Mouse (Mus musculus) limb, embryonic 12.5 days (tissue): ENCODE results near the gene Tcf7l1. TPM values are rescaled to one million over a fixed set of nuclear protein-coding genes. Genes with fewer than 3 reads are reported as not detected.

Source experiments
- ATAC-seq: fragments of 200-750 bp; cut with Nextera tagmentation; 2 replicates; pipeline ENCODE4 v1.8.0; 2017; ENCODE audit warnings: low read depth, moderate TSS enrichment; ENCODE audit not compliant: insufficient number of reproducible peaks, insufficient read depth, low FRiP score, low TSS enrichment
- H3K27ac ChIP-seq: fragments of 300-500 bp; sonication (generic); 2 replicates; pipeline ENCODE4 v1.5.1; 2016; ENCODE audit warnings: mild to moderate bottlenecking, moderate library complexity
- H3K27me3 ChIP-seq: fragments of 300-500 bp; sonication (generic); 2 replicates; pipeline ENCODE4 v1.6.1; 2016; ENCODE audit warnings: mild to moderate bottlenecking, moderate library complexity
- H3K36me3 ChIP-seq: fragments of 300-500 bp; sonication (generic); 2 replicates; pipeline ENCODE4 v1.6.1; 2016; ENCODE audit warnings: mild to moderate bottlenecking, moderate library complexity
- H3K4me1 ChIP-seq: fragments of 300-500 bp; sonication (generic); replicated peaks from 2 replicates; pipeline ENCODE4 v1.6.1; 2016
- H3K4me2 ChIP-seq: fragments of 300-500 bp; sonication (generic); 2 replicates; pipeline ENCODE4 v1.6.1; 2016; ENCODE audit warnings: mild to moderate bottlenecking, moderate library complexity
- H3K4me3 ChIP-seq: fragments of 300-500 bp; sonication (generic); replicated peaks from 2 replicates; pipeline ENCODE4 v1.5.1; 2016; ENCODE audit warnings: mild to moderate bottlenecking
- H3K9ac ChIP-seq: fragments of 300-500 bp; sonication (generic); replicated peaks from 2 replicates; pipeline ENCODE4 v1.6.1; 2016; ENCODE audit warnings: mild to moderate bottlenecking, moderate library complexity
- H3K9me3 ChIP-seq: fragments of 300-500 bp; sonication (generic); 2 replicates; pipeline ENCODE4 v1.6.1; 2016; ENCODE audit warnings: mild to moderate bottlenecking, moderate library complexity
- WGBS: fragments of 180-500 bp; shearing (Covaris S2); methylation state at CpG from one replicate; pipeline ENCODE4 v1.1.7; 2016; 5-methylcytosine and 5-hydroxymethylcytosine counted together
- polyA plus RNA-seq: library from polyadenylated mRNA; unstranded; fragments of >200 nt; fragmentation: Nextera tagmentation; extraction: Ambion mirVana; gene quantifications from 2 replicates; pipeline ENCODE4 v1.2.1, GENCODE M21; 2016

Tcf7l1 gene
- polyA plus RNA-seq, 1 experiment from 2014 or later: 49.3 TPM

GRCm38 (mm10) chr6:72744144-72744800 lies 44.8 kb downstream of the Tcf7l1 start:
- Histone ChIP-seq H3K9me3 (no peaks in the 10 kb centered on the region), H3K9ac (no peak overlapping the region), H3K36me3 (peaks cover 12% of the 10 kb centered on the region), H3K4me3 (no peak overlapping the region), H3K4me1 (peaks cover 71% of the 10 kb centered on the region), H3K27ac (peak overlapping the region; percentile 18; the same call in 1 of the 2 replicates), H3K27me3 (no peaks in the 10 kb centered on the region), H3K4me2 (no peak overlapping the region)
- 71% methylated on average over 10 of the region's 10 CpGs for WGBS
- ATAC-seq: no peak

- Histone ChIP-seq H3K4me3 (no peak overlapping the region), H3K9me3 (no peaks in the 10 kb centered on the region), H3K36me3 (peaks cover 19% of the 10 kb centered on the region), H3K9ac (no peak overlapping the region), H3K4me2 (no peak overlapping the region), H3K4me1 (peaks cover 65% of the 10 kb centered on the region), H3K27me3 (no peaks in the 10 kb centered on the region), H3K27ac (peak overlapping the region; percentile 8; the same call in 1 of the 2 replicates)
- 64% methylated on average over 3 of the region's 3 CpGs for WGBS
- no peak for ATAC-seq
Measured at GRCm38 (mm10) chr6:72743624-72744041, 45.4 kb downstream of the Tcf7l1 start.

GRCm38 (mm10) chr6:72742331-72742730 lies 46.7 kb downstream of the Tcf7l1 start:
- Histone ChIP-seq H3K36me3 (peaks cover 23% of the 10 kb centered on the region), H3K4me3 (no peak overlapping the region), H3K9me3 (no peaks in the 10 kb centered on the region), H3K4me1 (peaks cover 51% of the 10 kb centered on the region), H3K27me3 (no peaks in the 10 kb centered on the region), H3K27ac (no peak overlapping the region), H3K4me2 (no peak overlapping the region), H3K9ac (no peak overlapping the region)
- ATAC-seq: no peak
- WGBS: 86% methylated on average over 7 of the region's 7 CpGs

- Histone ChIP-seq H3K36me3 (peaks cover 23% of the 10 kb centered on the region), H3K9me3 (no peaks in the 10 kb centered on the region), H3K4me1 (peaks cover 39% of the 10 kb centered on the region), H3K9ac (no peak overlapping the region), H3K27ac (peak overlapping the region; percentile 41; the same call in 1 of the 2 replicates), H3K27me3 (no peaks in the 10 kb centered on the region), H3K4me2 (no peak overlapping the region), H3K4me3 (no peak overlapping the region)
- peak; percentile 18; the same call in 1 of the 2 replicates for ATAC-seq
- WGBS: 72% methylated on average over 20 of the region's 20 CpGs
Measured at GRCm38 (mm10) chr6:72740596-72741421, 48.2 kb downstream of the Tcf7l1 start.

GRCm38 (mm10) chr6:72736872-72737271 lies 52.2 kb downstream of the Tcf7l1 start:
- H3K36me3 ChIP-seq: peaks cover 33% of the 10 kb centered on the region
- no peak overlapping the region for H3K27ac ChIP-seq

DNA sequence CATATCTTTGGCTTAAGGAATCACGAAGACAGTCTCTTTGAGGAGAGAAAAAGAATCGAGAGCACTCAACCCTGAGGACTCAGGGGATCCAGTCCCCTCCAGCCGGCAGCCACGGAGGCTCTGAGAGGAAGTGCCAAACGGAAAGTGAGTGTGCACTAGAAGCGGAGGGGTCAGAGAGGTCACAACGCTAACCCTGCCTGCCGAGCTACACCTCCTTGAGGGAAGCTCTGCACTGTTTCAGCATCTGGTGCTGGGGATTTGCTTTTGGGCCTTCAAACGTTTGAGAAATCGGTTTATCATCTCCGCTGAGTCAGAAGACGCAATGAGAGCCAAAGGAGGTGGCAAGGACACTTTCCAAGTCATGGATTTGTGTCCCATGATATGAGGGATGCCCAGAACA lies 53.8 kb downstream of the Tcf7l1 start:
- Histone ChIP-seq H3K9ac (no peak overlapping the region), H3K4me2 (no peak overlapping the region), H3K27ac (no peak overlapping the region), H3K9me3 (peaks cover 9% of the 10 kb centered on the region; the same call in 1 of the 2 replicates), H3K36me3 (peaks cover 28% of the 10 kb centered on the region), H3K4me1 (peaks cover 29% of the 10 kb centered on the region), H3K27me3 (no peaks in the 10 kb centered on the region), H3K4me3 (no peak overlapping the region)
- WGBS: 25% methylated on average over 12 of the region's 12 CpGs
- ATAC-seq: no peak

More at GRCm38 (mm10) chr6:72736872-72737271, 52.2 kb downstream of the Tcf7l1 start:
- H3K4me3 ChIP-seq: no peak overlapping the region
- H3K9me3 ChIP-seq: peaks cover 9% of the 10 kb centered on the region; the same call in 1 of the 2 replicates
- H3K27me3 ChIP-seq: no peaks in the 10 kb centered on the region
- no peak overlapping the region for H3K9ac ChIP-seq
- no peak overlapping the region for H3K4me2 ChIP-seq
- 88% methylated on average over 11 of the region's 11 CpGs for WGBS
- ATAC-seq: no peak
- H3K4me1 ChIP-seq: peaks cover 23% of the 10 kb centered on the region

DNA sequence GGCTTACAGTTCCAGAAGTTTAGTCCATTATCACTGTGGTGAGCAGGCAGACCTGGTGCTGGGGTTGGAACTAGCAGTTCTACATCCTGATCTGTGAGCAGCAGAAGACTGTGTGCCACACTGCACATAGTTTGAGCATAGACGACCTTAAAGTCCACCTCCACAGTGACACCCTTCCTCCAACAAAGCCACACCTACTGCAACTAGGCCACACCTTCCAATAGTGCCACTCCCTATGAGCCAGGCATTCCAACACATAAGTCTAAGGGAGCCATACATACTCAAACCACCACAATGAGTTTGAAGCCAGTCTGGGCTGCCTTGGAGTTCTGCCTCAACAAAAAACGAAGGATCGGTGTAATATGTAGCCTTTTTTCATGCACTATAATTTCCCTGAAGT lies 55.7 kb downstream of the Tcf7l1 start:
- no peak overlapping the region for H3K4me2 ChIP-seq
- ATAC-seq: no peak
- H3K36me3 ChIP-seq: peaks cover 12% of the 10 kb centered on the region; the same call in 1 of the 2 replicates
- H3K4me3 ChIP-seq: no peak overlapping the region
- 96% methylated on average over 3 of the region's 3 CpGs for WGBS
- H3K9ac ChIP-seq: no peak overlapping the region
- peaks cover 47% of the 10 kb centered on the region for H3K4me1 ChIP-seq
- no peak overlapping the region for H3K27ac ChIP-seq
- peaks cover 9% of the 10 kb centered on the region; the same call in 1 of the 2 replicates for H3K9me3 ChIP-seq
- H3K27me3 ChIP-seq: no peaks in the 10 kb centered on the region

DNA sequence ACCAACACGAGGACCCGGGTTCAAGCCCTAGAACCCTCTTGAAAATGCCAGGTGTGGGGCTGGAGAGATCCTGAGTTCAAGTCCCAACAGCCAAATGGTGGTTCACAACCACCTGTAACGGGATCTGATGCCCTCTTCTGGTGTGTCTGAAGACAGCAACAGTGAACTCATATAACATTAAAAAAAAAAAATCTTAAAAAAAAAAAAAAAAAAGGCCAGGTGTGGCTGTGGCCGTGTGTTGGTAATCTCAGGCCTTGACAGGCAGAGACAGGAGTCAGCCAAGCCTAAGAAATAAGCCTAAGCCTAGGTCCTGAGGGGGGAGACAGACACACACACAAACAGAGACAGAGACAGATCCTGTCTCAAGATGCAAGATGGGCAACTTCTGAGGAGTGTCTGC lies 56.9 kb downstream of the Tcf7l1 start:
- H3K4me1 ChIP-seq: peaks cover 54% of the 10 kb centered on the region
- WGBS: 64% methylated on average over 4 of the region's 4 CpGs
- H3K36me3 ChIP-seq: peaks cover 10% of the 10 kb centered on the region; the same call in 1 of the 2 replicates

GRCm38 (mm10) chr6:72730560-72730849 lies 58.5 kb downstream of the Tcf7l1 start:
- no peak for ATAC-seq
- no peaks in the 10 kb centered on the region for H3K27me3 ChIP-seq
- H3K4me3 ChIP-seq: no peak overlapping the region
- peaks cover 66% of the 10 kb centered on the region for H3K4me1 ChIP-seq
- H3K9me3 ChIP-seq: peaks cover 9% of the 10 kb centered on the region; the same call in 1 of the 2 replicates
- WGBS: 70% methylated on average over 8 of the region's 8 CpGs
- H3K36me3 ChIP-seq: peaks cover 10% of the 10 kb centered on the region; the same call in 1 of the 2 replicates
- no peak overlapping the region for H3K4me2 ChIP-seq
- H3K27ac ChIP-seq: 0 out of 2 replicates have a peak overlapping the region, but pooled peaks have one; percentile 1
- H3K9ac ChIP-seq: no peak overlapping the region

More for the DNA sequence above, 56.9 kb downstream of the Tcf7l1 start:
- 0 out of 2 replicates have a peak overlapping the region, but pooled peaks have one; percentile 12 for H3K27ac ChIP-seq
- H3K9ac ChIP-seq: no peak overlapping the region
- H3K27me3 ChIP-seq: no peaks in the 10 kb centered on the region
- ATAC-seq: no peak
- H3K4me3 ChIP-seq: no peak overlapping the region
- H3K4me2 ChIP-seq: no peak overlapping the region
- H3K9me3 ChIP-seq: peaks cover 9% of the 10 kb centered on the region; the same call in 1 of the 2 replicates

DNA sequence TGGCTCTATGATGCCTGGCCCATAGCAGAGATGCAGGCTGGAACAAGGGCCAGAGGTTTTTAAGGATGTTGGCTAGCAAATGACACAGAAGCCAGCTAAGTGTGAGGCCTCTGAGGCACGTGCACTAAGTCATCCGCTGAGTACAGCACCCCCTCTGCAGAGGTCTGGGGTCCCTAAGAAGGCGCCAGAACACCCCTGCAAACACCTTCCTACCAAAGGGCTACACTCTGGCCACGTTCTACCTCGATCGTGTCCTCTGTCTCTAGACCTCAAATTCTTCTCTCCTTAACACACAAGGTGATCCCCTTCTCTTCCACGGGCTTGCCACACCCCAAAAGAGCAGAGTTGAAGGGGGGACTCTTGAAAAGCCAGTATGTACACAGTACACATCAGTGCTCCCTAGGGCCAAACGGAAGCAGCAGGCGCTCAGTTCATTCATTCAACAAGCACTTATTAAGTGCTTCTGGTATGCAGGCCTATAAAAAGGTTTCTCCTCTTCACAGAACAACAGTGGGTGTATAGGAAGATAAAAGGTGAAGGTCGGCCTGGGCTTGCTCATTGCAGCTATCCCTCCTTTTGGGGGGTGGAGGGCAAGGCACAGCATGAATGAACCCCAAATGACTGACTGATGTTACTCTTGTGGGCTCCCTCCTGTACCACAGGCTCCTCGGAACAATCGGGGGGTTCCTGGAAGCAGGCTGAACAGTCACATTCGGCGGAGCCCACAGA lies 59.1 kb downstream of the Tcf7l1 start:
- peaks cover 66% of the 10 kb centered on the region for H3K4me1 ChIP-seq
- peaks cover 10% of the 10 kb centered on the region; the same call in 1 of the 2 replicates for H3K36me3 ChIP-seq
- ATAC-seq: no peak

More for the DNA sequence above, 59.1 kb downstream of the Tcf7l1 start:
- 85% methylated on average over 14 of the region's 14 CpGs for WGBS
- H3K9me3 ChIP-seq: peaks cover 9% of the 10 kb centered on the region; the same call in 1 of the 2 replicates
- H3K4me3 ChIP-seq: no peak overlapping the region
- peak overlapping the region; percentile 1; the same call in 1 of the 2 replicates for H3K27ac ChIP-seq
- H3K27me3 ChIP-seq: no peaks in the 10 kb centered on the region
- H3K4me2 ChIP-seq: no peak overlapping the region
- H3K9ac ChIP-seq: no peak overlapping the region
